Mouse (Mus musculus) embryonic fibroblast, embryonic 13.5 days (primary cell): Measurements from ENCODE around the gene Gatad1. TPM values are rescaled to one million over a fixed set of nuclear protein-coding genes. Genes with fewer than 3 reads are reported as not detected.

Experiments used
- H3K27ac ChIP-seq: 2 replicates; pipeline ENCODE4 v1.5.1; 2012; ENCODE audit warnings: low read length, control low read depth, inconsistent platforms; ENCODE audit not compliant: insufficient read depth
- H3K4me1 ChIP-seq: 2 replicates; pipeline ENCODE4 v1.6.1; 2011; ENCODE audit warnings: low read length; ENCODE audit not compliant: control insufficient read depth, insufficient read depth
- H3K4me3 ChIP-seq: 2 replicates; pipeline ENCODE4 v1.5.1; 2011; ENCODE audit warnings: mild to moderate bottlenecking, control low read depth, low read length; ENCODE audit not compliant: insufficient read depth
- CTCF ChIP-seq: IDR thresholded peaks from 2 replicates; pipeline ENCODE4 v1.5.1; 2011; ENCODE audit warnings: mild to moderate bottlenecking, control low read depth, low read length, moderate library complexity, borderline replicate concordance; ENCODE audit not compliant: insufficient read depth
- POLR2A ChIP-seq: IDR thresholded peaks from 2 replicates; pipeline ENCODE4 v1.6.1; 2011; ENCODE audit warnings: low read depth, mild to moderate bottlenecking, control low read depth, low read length, moderate library complexity
- polyA plus RNA-seq: library from polyadenylated mRNA; stranded (reverse); fragments of >200 nt; gene quantifications from 2 replicates; pipeline ENCODE4 v1.2.4, GENCODE M21; 2011; ENCODE audit warnings: low read depth; ENCODE audit not compliant: missing spikeins, insufficient read length

The Gatad1 gene
- polyA plus RNA-seq, 1 experiment = 163 TPM

GRCm38 (mm10) chr5:3607114-3607513, 49.9 kb downstream of the Gatad1 start:
- TF ChIP-seq CTCF (no peak), POLR2A (no peak)
- Histone ChIP-seq H3K27ac (no peak overlapping the region), H3K4me3 (no peak overlapping the region), H3K4me1 (no peaks in the 10 kb centered on the region)

- Histone ChIP-seq H3K4me1 (no peaks in the 10 kb centered on the region), H3K4me3 (no peak overlapping the region), H3K27ac (no peak overlapping the region)
- TF ChIP-seq POLR2A (no peak), CTCF (no peak)
Measured at GRCm38 (mm10) chr5:3600790-3601189, 56.2 kb downstream of the Gatad1 start.

- Histone ChIP-seq H3K27ac (no peak overlapping the region), H3K4me1 (no peaks in the 10 kb centered on the region), H3K4me3 (no peak overlapping the region)
- no peak for TF ChIP-seq CTCF
- no peak for TF ChIP-seq POLR2A
Measured at GRCm38 (mm10) chr5:3600298-3600697, 56.7 kb downstream of the Gatad1 start.

GRCm38 (mm10) chr5:3598766-3599165, 58.2 kb downstream of the Gatad1 start:
- Histone ChIP-seq H3K27ac (no peak overlapping the region), H3K4me1 (no peaks in the 10 kb centered on the region), H3K4me3 (no peak overlapping the region)
- TF ChIP-seq POLR2A (no peak), CTCF (no peak)

DNA sequence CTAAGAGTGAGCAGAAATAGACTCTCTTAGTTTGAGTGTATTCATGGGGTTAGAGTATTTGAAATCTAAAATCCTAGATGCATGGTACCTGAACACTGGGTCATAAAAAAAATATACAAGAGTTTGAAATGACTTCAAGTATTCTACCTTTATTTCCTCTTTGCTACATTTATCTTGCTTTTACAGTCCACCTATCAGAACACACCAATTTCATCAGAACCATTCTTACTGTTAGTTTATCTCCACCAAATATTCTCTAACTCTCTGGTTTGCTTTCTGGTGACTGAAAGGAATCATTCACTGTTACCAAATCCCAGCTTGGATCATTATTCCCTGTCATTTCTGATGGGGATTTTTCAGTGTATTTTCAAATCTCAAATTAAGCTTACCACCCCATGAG, 59.8 kb downstream of the Gatad1 start:
- Histone ChIP-seq H3K27ac (no peak overlapping the region), H3K4me1 (no peaks in the 10 kb centered on the region), H3K4me3 (peak overlapping the region; percentile 66)
- no peak for TF ChIP-seq POLR2A
- no peak for TF ChIP-seq CTCF

DNA sequence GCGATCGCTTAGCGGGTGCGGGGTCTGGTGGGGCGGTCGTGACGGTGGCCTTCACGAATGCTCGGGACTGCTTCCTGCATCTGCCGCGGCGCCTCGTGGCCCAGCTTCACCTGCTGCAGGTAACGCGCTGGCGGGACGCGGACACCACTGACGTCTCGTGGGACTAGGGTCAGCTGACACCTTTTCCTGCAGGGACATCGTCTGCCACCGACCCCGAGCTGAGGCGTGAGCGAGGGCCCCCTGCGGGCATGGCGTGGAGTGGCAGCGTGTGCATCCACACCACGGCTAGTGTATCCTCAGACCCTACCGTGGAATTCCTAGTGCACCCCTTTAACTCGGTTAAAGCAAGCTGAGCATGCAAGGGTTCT, 60.6 kb downstream of the Gatad1 start, which contains the start of gene Rbm48:
Gene Rbm48, minus strand, starts transcription at position 187 of the 368 bp plus-strand sequence.
- no peaks in the 10 kb centered on the region for H3K4me1 ChIP-seq
- TF ChIP-seq CTCF (peak; percentile 86), POLR2A (0 out of 2 replicates have a peak, but pooled peaks have one; percentile 39)
- no peak within 1 kb of the TSS for H3K27ac ChIP-seq
- H3K4me3 ChIP-seq = peak within 1 kb of the TSS; percentile 82

DNA sequence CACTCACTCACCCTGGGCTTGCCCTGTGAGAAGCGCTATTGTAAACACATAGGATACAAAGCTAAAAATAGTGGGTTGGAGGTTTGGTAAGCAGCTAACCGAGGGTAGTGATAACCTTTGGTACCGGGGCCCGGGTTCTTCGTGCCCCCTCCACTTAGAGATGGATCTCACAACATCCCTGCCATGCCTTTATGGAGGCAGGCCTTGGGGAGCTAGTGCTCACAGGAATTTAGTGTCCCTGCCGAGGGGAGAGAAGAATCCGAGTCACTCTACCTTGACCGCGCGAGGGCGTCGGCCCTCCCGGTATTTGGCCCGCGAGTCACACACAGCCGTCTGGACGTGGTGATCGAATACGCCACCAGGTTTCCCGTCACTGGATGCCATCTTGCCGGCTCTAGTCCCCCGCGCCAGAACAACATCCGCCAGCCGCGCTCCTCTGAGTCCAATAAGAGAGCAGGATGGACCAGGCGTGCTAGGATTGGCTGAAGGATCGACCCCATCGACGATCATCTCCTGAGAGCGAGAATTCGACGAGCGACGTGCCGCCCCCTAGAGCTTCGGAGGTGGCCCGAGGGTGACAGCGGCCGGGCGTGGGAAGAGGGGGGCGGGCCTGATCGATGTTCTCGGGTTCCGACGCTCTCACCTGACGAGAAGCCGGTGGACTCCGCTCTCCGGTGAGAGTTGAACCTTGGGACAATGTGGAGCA, 61.1 kb downstream of the Gatad1 start, which contains the start of gene Pex1:
Gene Pex1, plus strand, starts transcription at position 374 of the 706 bp plus-strand sequence.
- H3K4me3 ChIP-seq = peak within 1 kb of the TSS; percentile 82
- no peak within 1 kb of the TSS for H3K27ac ChIP-seq
- H3K4me1 ChIP-seq = no peaks in the 10 kb centered on the region
- TF ChIP-seq POLR2A = peak; percentile 10
- peak; percentile 25; the same call in 1 of the 2 replicates for TF ChIP-seq CTCF

Other genes starting within 250 kb of the Gatad1 start
- gene Fam133b, start 113.4 kb downstream of the Gatad1 start, polyA plus RNA-seq = 23.2 and 30.0 TPM in 2 replicates
- gene 1700109H08Rik, start 85.6 kb downstream of the Gatad1 start, polyA plus RNA-seq = 8.0 and 10.8 TPM in 2 replicates
- gene Pex1, start 61.1 kb downstream of the Gatad1 start, polyA plus RNA-seq = 10.5 and 13.1 TPM in 2 replicates
- gene Rbm48, start 60.6 kb downstream of the Gatad1 start, polyA plus RNA-seq = 5.9 and 6.6 TPM in 2 replicates
- not detected in 2 replicates for gene Tmbim7, start 6.0 kb downstream of the Gatad1 start, polyA plus RNA-seq
- gene Ankib1, start 145.7 kb upstream of the Gatad1 start, polyA plus RNA-seq = 48.9 and 52.0 TPM in 2 replicates
- gene Krit1, start 146.0 kb upstream of the Gatad1 start, polyA plus RNA-seq = 62.7 and 68.8 TPM in 2 replicates
- gene Lrrd1, start 188.0 kb upstream of the Gatad1 start, polyA plus RNA-seq = not detected in 2 replicates
- gene Mterf1a, start 236.7 kb upstream of the Gatad1 start, polyA plus RNA-seq = 4.4 and 6.4 TPM in 2 replicates